Mouse (Mus musculus): Measurements from ENCODE around the gene Cyp2e1. TPM values are rescaled to one million over a fixed set of nuclear protein-coding genes. Genes with fewer than 3 reads are reported as not detected.

Cyp2e1 gene
- total RNA-seq (2014; rRNA removed; ENCODE audit: low replicate concordance) (0.11 TPM in 1 of 2 replicates, not detected in the other), polyA plus RNA-seq (2015; fragmentation: Nextera tagmentation; extraction: Ambion mirVana) (not detected in 2 replicates)

DNA sequence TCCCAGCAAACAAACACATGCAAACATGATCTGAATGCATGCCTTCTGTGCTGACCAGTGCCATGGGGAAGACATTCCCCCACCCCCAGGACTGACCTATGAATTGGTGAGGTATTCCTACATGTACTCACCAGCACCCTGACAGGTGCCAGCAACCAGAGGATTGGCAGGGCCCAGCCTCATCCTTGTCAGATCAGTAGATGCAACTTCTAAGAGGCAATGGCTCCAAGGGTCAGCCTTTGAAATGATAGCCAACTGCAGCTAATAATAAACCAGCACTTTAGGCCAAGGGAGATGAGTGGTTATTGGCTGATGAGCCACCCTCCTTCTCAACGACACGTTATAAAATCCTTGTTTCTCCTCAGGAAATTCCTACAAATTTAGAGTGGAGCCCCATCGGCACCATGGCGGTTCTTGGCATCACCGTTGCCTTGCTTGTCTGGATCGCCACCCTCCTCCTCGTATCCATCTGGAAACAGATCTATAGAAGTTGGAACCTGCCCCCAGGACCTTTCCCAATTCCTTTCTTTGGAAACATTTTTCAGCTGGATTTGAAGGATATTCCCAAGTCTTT lies at the start of gene Cyp2e1:
Gene Cyp2e1 (plus strand): TSS at position 293 of the 574 bp plus-strand sequence.
- 76% methylated on average over 7 of the region's 7 CpGs for WGBS
- no peaks in the 10 kb centered on the region for H3K27me3 ChIP-seq (ENCODE audit: control insufficient read depth, insufficient read depth, low read length)
- H3K4me3 ChIP-seq (ENCODE audit: low read depth, low read length), result no peak within 1 kb of the TSS
- no peak within 1 kb of the TSS for H3K9ac ChIP-seq (replicated peaks; ENCODE audit: low read depth, low read length)
- H3K36me3 ChIP-seq (replicated peaks; ENCODE audit: control insufficient read depth, insufficient read depth, low read length), result no peaks in the 10 kb centered on the region
- no peak for ATAC-seq (ENCODE audit: insufficient read depth, low read depth)
- H3K27ac ChIP-seq (ENCODE audit: low read depth), result no peak within 1 kb of the TSS
- H3K4me2 ChIP-seq (ENCODE audit: low read depth, low read length), result no peak within 1 kb of the TSS
- no peaks in the 10 kb centered on the region for H3K4me1 ChIP-seq (ENCODE audit: control insufficient read depth, insufficient read depth)
- no peak for DNase-seq (ENCODE audit: low spot score)
- TF ChIP-seq EP300 (IDR thresholded peaks at IDR 0.05; ENCODE audit: low read depth) (no peak), CTCF (IDR thresholded peaks at IDR 0.05; ENCODE audit: low read depth) (no peak)
- H3K9me3 ChIP-seq (replicated peaks; ENCODE audit: control insufficient read depth, low read length), result no peaks in the 10 kb centered on the region

DNA sequence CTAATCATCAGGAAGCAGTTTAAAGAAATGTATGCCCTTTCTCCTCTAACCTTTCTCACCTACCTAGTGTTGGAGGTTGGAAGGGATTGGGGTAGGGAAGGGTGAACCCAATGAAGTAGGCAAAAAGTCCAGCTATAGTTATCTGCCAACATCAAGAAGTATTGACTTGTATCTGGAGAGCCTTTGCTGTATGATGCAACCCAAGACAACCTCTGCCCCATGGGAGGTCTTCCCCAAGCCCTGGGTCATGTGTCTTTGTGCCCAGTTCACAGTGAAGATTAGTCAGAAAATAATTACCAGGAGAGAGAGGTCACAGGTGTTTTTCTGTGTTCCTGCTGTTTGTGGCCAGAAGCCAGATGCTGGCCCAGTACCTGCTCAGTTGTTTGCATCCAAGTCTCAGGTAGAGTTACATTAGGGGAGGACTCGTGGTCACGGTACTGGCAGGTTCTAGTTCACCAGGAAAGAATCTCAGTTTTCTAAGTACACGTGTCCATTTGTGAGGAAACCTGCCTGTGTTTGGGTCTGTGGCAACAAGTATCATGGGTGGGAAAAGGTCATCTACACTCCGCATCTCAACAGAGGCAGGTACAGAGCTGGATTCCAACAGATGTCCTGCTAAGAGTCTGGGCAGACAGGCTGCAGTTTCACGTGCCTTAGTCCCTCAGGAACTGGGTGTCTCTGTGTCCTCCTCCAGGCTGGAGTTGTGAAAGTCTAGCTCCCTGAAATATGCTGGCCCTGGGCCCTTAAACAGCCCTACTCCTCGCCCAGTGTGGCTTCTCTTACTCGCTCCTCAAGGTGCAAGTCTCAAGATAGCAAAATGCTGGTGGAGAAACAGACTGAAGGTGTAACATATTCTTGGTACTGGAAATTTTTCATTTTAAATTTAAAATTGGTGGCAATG lies 46.1 kb upstream of the Cyp2e1 start:
- TF ChIP-seq EP300 (IDR thresholded peaks at IDR 0.05; ENCODE audit: low read depth), result no peak
- TF ChIP-seq CTCF (IDR thresholded peaks at IDR 0.05; ENCODE audit: low read depth), result no peak
- Histone ChIP-seq H3K9ac (replicated peaks; ENCODE audit: low read depth, low read length) (no peak overlapping the region), H3K27me3 (ENCODE audit: control insufficient read depth, insufficient read depth, low read length) (no peaks in the 10 kb centered on the region), H3K4me3 (ENCODE audit: low read depth, low read length) (no peak overlapping the region), H3K4me1 (ENCODE audit: control insufficient read depth, insufficient read depth) (no peaks in the 10 kb centered on the region), H3K27ac (ENCODE audit: low read depth) (no peak overlapping the region), H3K36me3 (replicated peaks; ENCODE audit: control insufficient read depth, insufficient read depth, low read length) (no peaks in the 10 kb centered on the region), H3K4me2 (ENCODE audit: low read depth, low read length) (no peak overlapping the region), H3K9me3 (replicated peaks; ENCODE audit: control insufficient read depth, low read length) (no peaks in the 10 kb centered on the region)
- ATAC-seq (ENCODE audit: insufficient read depth, low read depth), result no peak
- no peak for DNase-seq (ENCODE audit: low spot score)
- WGBS, result 73% methylated on average over 7 of the region's 7 CpGs

DNA sequence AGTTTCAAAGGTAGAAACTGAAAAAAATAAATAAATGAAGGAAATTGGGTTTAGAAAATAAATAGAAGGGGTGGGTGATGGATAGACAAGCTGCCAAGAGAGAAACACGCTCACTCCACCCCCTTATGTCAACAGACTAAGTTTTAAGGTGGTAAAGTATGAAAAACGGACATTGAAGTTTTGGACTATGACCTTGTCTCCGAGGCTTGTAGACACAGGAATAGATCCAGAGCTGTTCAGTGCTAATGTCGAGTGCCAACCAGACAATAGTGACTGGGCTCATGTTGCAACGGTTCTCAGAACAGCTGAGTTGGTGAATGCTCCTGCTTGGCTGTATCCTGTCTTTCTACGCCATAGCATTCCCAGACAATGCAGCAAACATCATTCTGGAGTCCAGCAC lies 42.4 kb upstream of the Cyp2e1 start:
- Histone ChIP-seq H3K27me3 (ENCODE audit: control insufficient read depth, insufficient read depth, low read length) (no peaks in the 10 kb centered on the region), H3K27ac (ENCODE audit: low read depth) (no peak overlapping the region), H3K36me3 (replicated peaks; ENCODE audit: control insufficient read depth, insufficient read depth, low read length) (no peaks in the 10 kb centered on the region), H3K9ac (replicated peaks; ENCODE audit: low read depth, low read length) (no peak overlapping the region), H3K4me2 (ENCODE audit: low read depth, low read length) (no peak overlapping the region), H3K4me1 (ENCODE audit: control insufficient read depth, insufficient read depth) (no peaks in the 10 kb centered on the region), H3K4me3 (ENCODE audit: low read depth, low read length) (no peak overlapping the region), H3K9me3 (replicated peaks; ENCODE audit: control insufficient read depth, low read length) (no peaks in the 10 kb centered on the region)
- 56% methylated on average over 6 of the region's 6 CpGs for WGBS
- DNase-seq (ENCODE audit: low spot score), result no peak
- TF ChIP-seq CTCF (IDR thresholded peaks at IDR 0.05; ENCODE audit: low read depth) (no peak), EP300 (IDR thresholded peaks at IDR 0.05; ENCODE audit: low read depth) (no peak)
- ATAC-seq (ENCODE audit: insufficient read depth, low read depth), result no peak

DNA sequence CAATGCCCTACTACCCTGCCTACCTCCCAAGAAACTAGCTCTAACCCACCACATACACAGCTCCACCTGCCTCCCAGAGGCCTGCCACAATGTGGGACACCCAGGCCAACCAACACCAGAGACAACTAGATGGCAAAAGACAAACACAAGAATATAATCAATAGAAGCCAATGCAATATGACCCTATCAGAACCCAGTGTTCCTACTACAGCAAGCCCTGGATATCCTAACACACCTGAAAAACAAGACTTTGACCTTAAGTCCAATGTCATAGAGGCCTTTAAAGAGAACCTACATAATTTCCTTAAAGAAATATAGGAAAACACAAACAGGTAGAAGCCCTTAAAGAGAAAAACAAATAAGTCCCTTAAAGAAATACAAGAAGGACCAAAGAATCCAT lies 38.0 kb upstream of the Cyp2e1 start:
- Histone ChIP-seq H3K36me3 (replicated peaks; ENCODE audit: control insufficient read depth, insufficient read depth, low read length) (no peaks in the 10 kb centered on the region), H3K4me3 (ENCODE audit: low read depth, low read length) (no peak overlapping the region), H3K4me2 (ENCODE audit: low read depth, low read length) (no peak overlapping the region), H3K4me1 (ENCODE audit: control insufficient read depth, insufficient read depth) (no peaks in the 10 kb centered on the region), H3K27ac (ENCODE audit: low read depth) (no peak overlapping the region), H3K27me3 (ENCODE audit: control insufficient read depth, insufficient read depth, low read length) (no peaks in the 10 kb centered on the region), H3K9me3 (replicated peaks; ENCODE audit: control insufficient read depth, low read length) (peaks cover 8% of the 10 kb centered on the region; the same call in 1 of the 2 replicates), H3K9ac (replicated peaks; ENCODE audit: low read depth, low read length) (no peak overlapping the region)
- no peak for DNase-seq (ENCODE audit: low spot score)
- ATAC-seq (ENCODE audit: insufficient read depth, low read depth), result no peak
- no peak for TF ChIP-seq CTCF (IDR thresholded peaks at IDR 0.05; ENCODE audit: low read depth)
- no peak for TF ChIP-seq EP300 (IDR thresholded peaks at IDR 0.05; ENCODE audit: low read depth)

DNA sequence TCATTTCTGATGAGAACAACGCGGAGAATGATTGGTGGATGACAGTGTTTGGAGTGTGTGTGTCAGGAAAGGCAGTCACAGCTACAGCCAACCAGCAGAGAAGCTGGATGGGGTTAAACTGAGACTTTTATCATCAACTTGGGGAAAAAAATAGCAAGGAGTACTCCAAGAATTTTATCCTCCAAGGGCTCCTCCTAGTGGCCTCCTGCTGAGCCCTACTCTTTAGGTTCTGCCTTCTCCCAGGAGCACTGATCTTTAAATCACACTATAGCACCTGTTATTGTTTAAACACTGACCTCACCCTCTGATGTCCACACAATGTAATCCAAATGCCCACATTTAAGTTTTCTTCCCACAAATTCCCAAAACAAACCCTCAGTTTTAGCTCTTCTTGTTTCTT lies 30.4 kb upstream of the Cyp2e1 start:
- no peaks in the 10 kb centered on the region for H3K9me3 ChIP-seq (replicated peaks; ENCODE audit: control insufficient read depth, low read length)
- no peak overlapping the region for H3K27ac ChIP-seq (ENCODE audit: low read depth)
- no peak for DNase-seq (ENCODE audit: low spot score)
- 65% methylated on average over 2 of the region's 2 CpGs for WGBS
- no peaks in the 10 kb centered on the region for H3K27me3 ChIP-seq (ENCODE audit: control insufficient read depth, insufficient read depth, low read length)
- no peak for ATAC-seq (ENCODE audit: insufficient read depth, low read depth)
- H3K9ac ChIP-seq (replicated peaks; ENCODE audit: low read depth, low read length), result no peak overlapping the region
- H3K4me3 ChIP-seq (ENCODE audit: low read depth, low read length), result no peak overlapping the region
- H3K4me1 ChIP-seq (ENCODE audit: control insufficient read depth, insufficient read depth), result no peaks in the 10 kb centered on the region
- no peak for TF ChIP-seq CTCF (IDR thresholded peaks at IDR 0.05; ENCODE audit: low read depth)
- no peak for TF ChIP-seq EP300 (IDR thresholded peaks at IDR 0.05; ENCODE audit: low read depth)
- no peak overlapping the region for H3K4me2 ChIP-seq (ENCODE audit: low read depth, low read length)
- H3K36me3 ChIP-seq (replicated peaks; ENCODE audit: control insufficient read depth, insufficient read depth, low read length), result no peaks in the 10 kb centered on the region

Data from heart, postnatal 0 days (tissue).